Mouse (Mus musculus) hindbrain, embryonic 15.5 days (tissue): ENCODE results near the gene Clec4g. TPM values are rescaled to one million over a fixed set of nuclear protein-coding genes. Genes with fewer than 3 reads are reported as not detected.

Experiments used
- ATAC-seq: fragments of 200-750 bp; cut with Nextera tagmentation; 2 replicates; pipeline ENCODE4 v1.8.0; 2017; ENCODE audit warnings: low read depth, moderate number of reproducible peaks, moderate TSS enrichment; ENCODE audit not compliant: low FRiP score
- H3K27ac ChIP-seq: fragments of 300-500 bp; sonication (generic); replicated peaks from 2 replicates; pipeline ENCODE4 v1.5.1; 2015; ENCODE audit warnings: mild to moderate bottlenecking, inconsistent platforms
- H3K27me3 ChIP-seq: fragments of 300-500 bp; sonication (generic); 2 replicates; pipeline ENCODE4 v1.6.1; 2015; ENCODE audit warnings: control low read depth, inconsistent platforms
- H3K36me3 ChIP-seq: fragments of 300-500 bp; sonication (generic); 2 replicates; pipeline ENCODE4 v1.6.1; 2015; ENCODE audit warnings: control low read depth, inconsistent platforms
- H3K4me1 ChIP-seq: fragments of 300-500 bp; sonication (generic); replicated peaks from 2 replicates; pipeline ENCODE4 v1.6.1; 2015; ENCODE audit warnings: control low read depth, inconsistent platforms
- H3K4me2 ChIP-seq: fragments of 300-500 bp; sonication (generic); 2 replicates; pipeline ENCODE4 v1.6.1; 2015; ENCODE audit warnings: moderate library complexity, mild to moderate bottlenecking, inconsistent platforms
- H3K4me3 ChIP-seq: fragments of 300-500 bp; sonication (generic); 2 replicates; pipeline ENCODE4 v1.5.1; 2015; ENCODE audit warnings: mild to moderate bottlenecking, inconsistent platforms
- H3K9ac ChIP-seq: fragments of 300-500 bp; sonication (generic); 2 replicates; pipeline ENCODE4 v1.6.1; 2015; ENCODE audit warnings: inconsistent platforms
- H3K9me3 ChIP-seq: fragments of 300-500 bp; sonication (generic); 2 replicates; pipeline ENCODE4 v1.6.1; 2016; ENCODE audit warnings: control low read depth, inconsistent platforms
- WGBS: fragments of 180-500 bp; shearing (Covaris S2); methylation state at CpG from one replicate; pipeline ENCODE4 v1.1.7; 2015; 5-methylcytosine and 5-hydroxymethylcytosine counted together
- polyA plus RNA-seq: library from polyadenylated mRNA; unstranded; fragments of >200 nt; fragmentation: Nextera tagmentation; extraction: Ambion mirVana; gene quantifications from 2 replicates; pipeline ENCODE4 v1.2.1, GENCODE M21; 2015

Gene Clec4g
- polyA plus RNA-seq, 1 experiment from 2014 or later = 0.16 TPM

DNA sequence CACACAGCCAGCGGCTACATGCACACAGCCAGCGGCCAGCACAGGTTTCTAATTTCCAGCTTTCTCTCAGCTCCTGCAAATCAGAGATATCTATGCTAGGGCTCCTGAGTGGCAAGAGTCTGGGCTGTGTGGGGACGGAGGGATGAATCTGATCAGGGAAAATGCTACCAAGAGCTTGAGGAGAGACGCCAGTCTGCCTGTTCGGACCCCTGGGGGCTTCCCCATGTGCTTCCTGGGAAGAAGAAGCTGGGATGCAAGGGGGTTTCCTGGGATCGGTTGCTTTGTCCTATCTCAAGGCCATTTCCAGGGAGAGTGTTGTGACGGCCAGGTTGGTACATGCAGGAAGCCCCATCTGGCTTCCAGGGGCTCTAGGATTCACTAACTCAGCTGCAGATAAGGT lies 12.8 kb downstream of the Clec4g start:
- H3K4me2 ChIP-seq = no peak overlapping the region
- no peak overlapping the region for H3K4me3 ChIP-seq
- H3K9me3 ChIP-seq = no peaks in the 10 kb centered on the region
- 74% methylated on average over 7 of the region's 7 CpGs for WGBS
- H3K9ac ChIP-seq = no peak overlapping the region
- H3K36me3 ChIP-seq = no peaks in the 10 kb centered on the region
- H3K27ac ChIP-seq = no peak overlapping the region
- no peaks in the 10 kb centered on the region for H3K4me1 ChIP-seq
- no peak for ATAC-seq
- no peaks in the 10 kb centered on the region for H3K27me3 ChIP-seq

DNA sequence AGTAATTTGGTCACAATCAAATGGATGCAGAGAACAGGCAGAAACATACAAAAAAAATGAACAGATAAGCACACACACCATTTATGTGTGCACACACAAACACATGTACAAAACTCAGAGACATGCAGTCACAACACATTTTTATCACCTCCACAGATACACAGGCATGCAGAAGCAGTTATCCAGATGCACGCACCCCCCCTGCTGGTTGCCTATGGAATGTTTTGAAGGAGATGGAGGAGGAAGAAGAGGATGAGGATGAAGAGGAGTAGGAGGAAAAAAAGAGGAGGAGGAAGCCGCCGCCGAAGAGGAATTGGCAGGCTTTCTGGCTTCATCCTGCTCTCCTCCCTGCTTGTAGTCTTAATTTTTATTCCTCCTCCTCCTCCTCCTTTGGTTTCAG lies 14.7 kb downstream of the Clec4g start:
- H3K9me3 ChIP-seq = no peaks in the 10 kb centered on the region
- WGBS = 69% methylated on average over 4 of the region's 4 CpGs
- H3K4me1 ChIP-seq = no peaks in the 10 kb centered on the region
- H3K4me2 ChIP-seq = no peak overlapping the region
- H3K9ac ChIP-seq = no peak overlapping the region
- H3K27ac ChIP-seq = no peak overlapping the region
- H3K4me3 ChIP-seq = no peak overlapping the region
- no peaks in the 10 kb centered on the region for H3K36me3 ChIP-seq
- no peak for ATAC-seq
- no peaks in the 10 kb centered on the region for H3K27me3 ChIP-seq

DNA sequence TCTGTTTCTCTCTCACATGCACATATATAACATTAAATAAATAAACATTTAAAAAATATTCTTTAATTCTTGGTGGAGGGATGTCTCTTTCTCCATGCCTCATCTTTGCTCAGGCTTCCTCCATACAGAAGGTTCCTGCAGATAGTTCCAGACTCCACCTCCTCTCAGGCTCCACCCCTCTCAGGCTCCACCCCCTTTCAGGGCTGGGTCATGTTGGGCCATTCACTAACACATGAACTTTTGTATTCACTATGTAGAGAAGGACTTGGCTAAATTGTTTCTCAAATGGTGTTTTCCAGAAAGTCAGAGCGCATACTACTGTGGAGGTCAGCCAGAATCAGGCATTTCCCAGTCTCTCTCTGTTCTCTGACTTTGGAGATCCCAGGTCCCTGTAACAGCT lies 19.0 kb downstream of the Clec4g start:
- Histone ChIP-seq H3K27me3 (no peaks in the 10 kb centered on the region), H3K27ac (no peak overlapping the region), H3K4me3 (no peak overlapping the region), H3K4me2 (no peak overlapping the region), H3K9me3 (no peaks in the 10 kb centered on the region), H3K36me3 (no peaks in the 10 kb centered on the region), H3K4me1 (no peaks in the 10 kb centered on the region), H3K9ac (no peak overlapping the region)
- ATAC-seq = no peak
- 92% methylated on average over 1 of the region's 1 CpGs for WGBS

DNA sequence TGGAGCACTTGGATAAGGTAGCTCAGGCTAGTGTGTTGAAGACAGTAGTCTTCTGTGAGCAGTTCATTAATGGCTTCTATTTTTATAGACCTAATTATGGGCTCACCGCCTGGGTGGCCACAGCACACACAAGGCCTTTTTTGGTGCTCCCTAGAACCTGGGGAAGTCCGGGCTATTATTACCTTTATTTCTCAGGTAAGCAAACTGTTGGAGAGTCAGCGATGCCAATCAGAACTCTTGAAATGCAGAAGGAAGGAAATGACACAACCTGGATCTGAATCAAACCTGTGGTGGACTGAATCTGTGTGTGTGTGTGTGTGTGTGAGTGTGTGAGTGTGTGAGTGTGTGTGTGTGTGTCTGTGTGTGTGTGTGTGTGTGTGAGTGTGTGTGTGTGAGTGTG lies 26.3 kb downstream of the Clec4g start, which contains the start of gene Fcer2a:
Fcer2a (minus strand) TSS at position 55 of the 400 bp plus-strand sequence.
- WGBS = 90% methylated on average over 3 of the region's 3 CpGs
- ATAC-seq = no peak
- Histone ChIP-seq H3K36me3 (no peaks in the 10 kb centered on the region), H3K4me2 (no peak within 1 kb of the TSS), H3K9me3 (no peaks in the 10 kb centered on the region), H3K9ac (no peak within 1 kb of the TSS), H3K27ac (no peak within 1 kb of the TSS), H3K4me3 (no peak within 1 kb of the TSS), H3K27me3 (no peaks in the 10 kb centered on the region), H3K4me1 (no peaks in the 10 kb centered on the region)

DNA sequence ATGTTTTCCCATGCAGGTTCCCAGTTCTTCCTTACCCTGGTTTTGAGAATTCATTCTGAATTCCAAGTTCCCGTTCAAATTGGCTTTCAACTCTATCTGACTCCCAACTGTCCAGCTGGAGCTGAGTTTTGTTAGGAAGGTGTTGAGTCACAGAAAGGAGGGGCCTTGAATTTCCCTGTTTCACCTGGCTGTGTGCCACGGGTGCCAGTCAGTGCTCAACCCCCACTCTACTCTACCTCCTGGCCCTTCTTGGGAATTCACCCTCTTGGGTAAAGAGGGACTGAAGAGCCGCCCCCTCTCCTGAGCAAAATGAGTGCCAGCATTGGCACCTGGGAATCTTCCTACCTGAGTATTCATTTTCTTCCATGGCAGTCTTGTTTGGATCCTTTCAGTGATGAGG lies 29.7 kb downstream of the Clec4g start:
- WGBS = 80% methylated on average over 3 of the region's 3 CpGs

DNA sequence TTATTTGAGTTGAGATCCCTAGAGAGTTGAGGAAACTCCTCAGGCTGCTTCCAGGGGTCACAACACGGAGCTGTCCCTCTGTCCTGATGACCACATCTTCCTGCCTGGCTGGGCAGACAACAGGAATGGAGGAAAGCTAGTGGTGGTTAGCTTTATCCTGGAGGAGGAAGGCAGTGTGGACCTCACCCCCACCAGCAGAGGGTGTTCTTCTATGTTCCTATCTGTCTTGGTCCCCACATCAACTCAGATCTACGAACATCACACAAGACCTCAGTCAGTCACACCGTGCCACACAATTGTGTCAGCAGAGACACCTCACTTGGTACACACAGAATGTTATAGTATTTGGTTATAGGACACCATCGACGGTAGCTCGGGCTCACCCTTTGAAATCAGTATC lies 32.9 kb downstream of the Clec4g start:
- H3K4me3 ChIP-seq = no peak overlapping the region
- 78% methylated on average over 6 of the region's 6 CpGs for WGBS
- no peak for ATAC-seq
- no peaks in the 10 kb centered on the region for H3K27me3 ChIP-seq
- H3K4me2 ChIP-seq = no peak overlapping the region
- no peak overlapping the region for H3K27ac ChIP-seq
- H3K36me3 ChIP-seq = no peaks in the 10 kb centered on the region
- H3K9me3 ChIP-seq = no peaks in the 10 kb centered on the region
- H3K9ac ChIP-seq = no peak overlapping the region
- H3K4me1 ChIP-seq = no peaks in the 10 kb centered on the region

More for the DNA sequence above, 29.7 kb downstream of the Clec4g start:
- Histone ChIP-seq H3K4me2 (no peak overlapping the region), H3K27ac (no peak overlapping the region), H3K4me3 (no peak overlapping the region), H3K9ac (no peak overlapping the region), H3K4me1 (no peaks in the 10 kb centered on the region), H3K27me3 (no peaks in the 10 kb centered on the region), H3K36me3 (no peaks in the 10 kb centered on the region), H3K9me3 (no peaks in the 10 kb centered on the region)
- no peak for ATAC-seq

DNA sequence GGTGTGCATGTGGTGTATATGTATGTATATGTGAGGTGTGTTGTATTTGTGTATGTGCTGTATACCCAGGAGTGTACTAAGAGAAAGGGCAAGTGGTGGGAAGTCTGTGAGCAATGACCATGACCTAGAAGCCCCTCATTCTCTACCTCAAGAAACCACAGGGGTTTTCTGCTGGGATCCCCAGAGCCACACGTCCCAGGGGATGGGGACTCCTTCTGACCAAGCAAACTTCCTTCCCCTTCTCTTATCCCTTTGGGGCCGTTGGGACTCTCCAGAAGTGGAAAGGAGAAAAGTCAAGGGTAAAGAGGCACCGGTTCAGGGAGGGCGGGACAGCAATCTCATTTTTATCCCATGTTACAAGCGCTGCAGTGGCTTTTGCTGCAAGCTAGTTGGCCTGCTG lies 35.0 kb downstream of the Clec4g start:
- Histone ChIP-seq H3K4me1 (peaks cover 4% of the 10 kb centered on the region; the same call in 1 of the 2 replicates), H3K4me3 (no peak overlapping the region), H3K9me3 (no peaks in the 10 kb centered on the region), H3K27me3 (no peaks in the 10 kb centered on the region), H3K9ac (no peak overlapping the region), H3K4me2 (no peak overlapping the region), H3K27ac (no peak overlapping the region), H3K36me3 (peaks cover 9% of the 10 kb centered on the region)
- 72% methylated on average over 5 of the region's 5 CpGs for WGBS
- ATAC-seq = no peak

DNA sequence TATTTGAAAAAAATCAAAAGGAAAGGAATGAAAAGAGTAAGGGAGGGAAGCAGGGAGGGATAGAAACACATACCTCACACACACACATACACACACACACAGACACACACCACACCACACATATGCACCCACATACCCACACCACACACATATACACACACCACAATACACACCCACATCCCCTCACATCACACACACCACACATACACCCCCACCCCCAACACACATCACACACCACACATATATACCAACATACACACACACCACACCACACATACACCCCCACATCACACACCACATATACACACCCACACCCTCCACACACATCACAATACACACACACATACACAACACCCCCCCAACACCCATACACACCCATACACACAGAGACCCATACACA lies 35.9 kb downstream of the Clec4g start:
- H3K4me3 ChIP-seq = no peak overlapping the region
- ATAC-seq = no peak
- no peak overlapping the region for H3K9ac ChIP-seq
- H3K4me1 ChIP-seq = peaks cover 10% of the 10 kb centered on the region
- peaks cover 18% of the 10 kb centered on the region for H3K36me3 ChIP-seq
- H3K9me3 ChIP-seq = no peaks in the 10 kb centered on the region
- no peaks in the 10 kb centered on the region for H3K27me3 ChIP-seq
- no peak overlapping the region for H3K4me2 ChIP-seq
- no peak overlapping the region for H3K27ac ChIP-seq

DNA sequence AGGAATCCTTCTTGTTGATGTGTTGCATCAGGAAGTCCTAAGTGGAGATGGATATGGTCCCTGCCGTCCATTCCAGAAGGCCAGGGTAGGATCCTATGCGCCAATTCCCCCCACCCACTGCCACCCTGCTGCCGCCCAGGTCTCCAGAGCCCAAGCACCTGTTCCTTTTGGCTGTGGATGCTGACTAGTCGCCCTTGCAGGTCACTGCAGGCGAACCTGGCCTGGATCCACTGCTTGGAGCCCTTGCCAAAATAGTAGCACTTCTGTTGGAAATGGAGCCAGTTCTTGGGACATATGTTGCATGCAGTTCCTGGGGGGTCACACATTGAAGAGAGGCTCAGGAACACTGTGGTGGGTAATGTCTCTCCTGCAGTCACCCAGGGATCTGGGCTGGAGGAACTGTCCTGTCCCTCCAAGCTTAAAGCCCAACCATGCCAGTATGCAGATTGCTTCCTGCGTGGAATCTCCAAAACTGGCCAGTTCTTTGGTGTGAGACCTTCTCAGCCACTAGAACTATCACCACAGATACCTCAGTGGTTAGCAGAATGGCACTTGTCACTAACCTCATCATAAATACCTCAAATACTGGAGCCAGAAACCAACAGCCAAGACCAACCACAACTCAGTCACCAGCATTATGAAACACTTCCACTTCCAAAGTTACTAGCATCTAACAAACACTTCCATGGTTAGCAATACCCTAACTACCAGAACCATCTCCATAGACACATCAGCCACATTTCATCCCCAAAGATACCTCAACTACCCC lies 36.9 kb downstream of the Clec4g start:
- WGBS = 74% methylated on average over 6 of the region's 6 CpGs
- H3K9me3 ChIP-seq = no peaks in the 10 kb centered on the region
- no peak overlapping the region for H3K4me3 ChIP-seq
- H3K4me1 ChIP-seq = peaks cover 14% of the 10 kb centered on the region
- no peak for ATAC-seq
- peaks cover 24% of the 10 kb centered on the region for H3K36me3 ChIP-seq
- no peak overlapping the region for H3K9ac ChIP-seq
- no peaks in the 10 kb centered on the region for H3K27me3 ChIP-seq
- H3K27ac ChIP-seq = no peak overlapping the region
- H3K4me2 ChIP-seq = no peak overlapping the region

DNA sequence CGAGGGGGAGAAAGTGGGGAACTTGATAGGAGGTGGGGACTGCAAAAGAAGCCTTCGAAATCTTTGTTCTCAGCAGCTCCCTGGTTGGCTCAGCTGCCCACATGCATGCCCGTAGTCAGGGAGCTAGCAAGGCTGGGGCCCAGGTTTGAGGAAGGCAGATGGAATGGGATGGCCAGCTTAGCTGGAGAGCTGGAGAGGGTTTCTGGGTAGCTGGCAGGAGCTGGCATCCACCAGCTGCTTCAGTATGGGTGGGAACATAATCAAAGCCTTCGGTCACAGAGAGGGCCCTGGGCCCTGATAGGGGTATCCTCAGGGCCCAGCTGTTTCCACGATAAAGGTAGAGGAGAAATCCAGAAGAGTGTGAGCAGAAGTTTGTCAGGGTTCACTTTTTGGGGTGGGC lies 38.0 kb downstream of the Clec4g start:
- Histone ChIP-seq H3K9ac (no peak overlapping the region), H3K4me2 (no peak overlapping the region), H3K9me3 (no peaks in the 10 kb centered on the region), H3K4me3 (no peak overlapping the region), H3K27me3 (no peaks in the 10 kb centered on the region), H3K27ac (no peak overlapping the region), H3K4me1 (peaks cover 26% of the 10 kb centered on the region), H3K36me3 (peaks cover 24% of the 10 kb centered on the region)
- 87% methylated on average over 5 of the region's 5 CpGs for WGBS
- no peak for ATAC-seq

DNA sequence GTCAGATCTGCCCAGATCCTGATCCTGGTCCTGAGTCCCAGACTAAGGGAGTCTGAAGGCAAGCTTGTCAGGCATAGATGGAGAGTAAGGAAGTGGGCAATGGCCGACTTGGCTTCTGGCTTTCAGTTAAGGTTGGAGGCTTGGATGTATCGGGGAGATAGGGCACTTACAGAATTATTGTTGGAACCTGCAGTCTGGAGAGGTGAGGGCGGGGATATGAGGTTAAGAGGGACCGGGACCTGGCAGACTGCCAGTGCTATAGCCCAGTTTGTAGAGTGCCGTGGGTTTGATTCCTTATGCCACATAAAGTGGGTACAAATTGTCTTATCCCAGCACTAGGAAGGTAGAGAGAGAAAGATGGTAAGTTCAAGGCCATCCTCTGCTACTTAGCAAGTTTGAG lies 40.8 kb downstream of the Clec4g start:
- 95% methylated on average over 5 of the region's 5 CpGs for WGBS
- ATAC-seq = no peak
- Histone ChIP-seq H3K27me3 (no peaks in the 10 kb centered on the region), H3K4me1 (peaks cover 36% of the 10 kb centered on the region), H3K9ac (no peak overlapping the region), H3K4me3 (no peak overlapping the region), H3K4me2 (no peak overlapping the region), H3K27ac (no peak overlapping the region), H3K36me3 (peaks cover 24% of the 10 kb centered on the region), H3K9me3 (no peaks in the 10 kb centered on the region)

DNA sequence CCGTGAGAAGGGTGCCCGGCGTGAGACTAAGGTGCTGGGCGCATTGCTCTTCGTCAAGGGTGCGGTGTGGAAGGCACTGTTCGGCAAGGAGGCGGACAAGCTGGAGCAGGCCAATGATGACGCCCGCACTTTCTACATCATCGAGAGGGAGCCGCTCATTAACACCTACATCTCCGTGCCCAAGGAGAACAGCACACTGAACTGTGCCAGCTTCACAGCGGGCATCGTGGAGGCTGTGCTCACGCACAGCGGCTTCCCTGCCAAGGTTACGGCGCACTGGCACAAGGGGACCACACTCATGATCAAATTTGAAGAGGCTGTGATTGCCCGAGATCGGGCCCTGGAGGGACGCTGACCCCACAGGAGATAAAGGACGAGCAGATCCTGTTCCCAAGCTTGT lies 41.2 kb downstream of the Clec4g start:
- no peak for ATAC-seq
- H3K36me3 ChIP-seq = peaks cover 24% of the 10 kb centered on the region
- H3K27ac ChIP-seq = no peak overlapping the region
- no peak overlapping the region for H3K9ac ChIP-seq
- no peak overlapping the region for H3K4me2 ChIP-seq
- H3K4me3 ChIP-seq = no peak overlapping the region
- H3K4me1 ChIP-seq = peaks cover 36% of the 10 kb centered on the region
- no peaks in the 10 kb centered on the region for H3K9me3 ChIP-seq
- 95% methylated on average over 23 of the region's 23 CpGs for WGBS
- no peaks in the 10 kb centered on the region for H3K27me3 ChIP-seq

DNA sequence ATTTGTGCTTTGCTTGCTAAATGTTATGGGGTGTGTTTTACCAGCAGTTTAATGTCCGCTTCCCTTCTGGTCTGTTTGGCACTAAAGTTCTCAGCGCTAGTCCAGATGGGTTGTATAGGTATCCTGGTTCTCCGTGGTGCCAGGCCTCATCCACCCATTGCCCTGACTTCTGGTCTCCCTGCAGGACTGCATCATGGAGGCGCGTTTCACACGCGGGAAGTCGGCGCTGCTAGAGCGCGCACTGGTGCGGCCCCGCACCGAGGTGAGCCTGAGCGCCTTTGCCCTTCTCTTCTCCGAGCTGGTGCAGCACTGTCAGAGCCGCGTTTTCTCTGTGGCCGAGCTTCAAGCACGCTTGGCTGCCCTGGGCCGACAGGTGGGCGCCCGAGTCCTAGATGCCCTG lies 41.6 kb downstream of the Clec4g start:
- no peak overlapping the region for H3K4me3 ChIP-seq
- H3K9me3 ChIP-seq = no peaks in the 10 kb centered on the region
- no peak overlapping the region for H3K9ac ChIP-seq
- no peak overlapping the region for H3K27ac ChIP-seq
- 97% methylated on average over 23 of the region's 23 CpGs for WGBS
- H3K36me3 ChIP-seq = peaks cover 24% of the 10 kb centered on the region
- no peak for ATAC-seq
- H3K4me1 ChIP-seq = peaks cover 36% of the 10 kb centered on the region
- no peak overlapping the region for H3K4me2 ChIP-seq
- H3K27me3 ChIP-seq = no peaks in the 10 kb centered on the region
